Mouse (Mus musculus): ENCODE measurements around the gene Cerk. TPM values are rescaled to one million over a fixed set of nuclear protein-coding genes. Genes with fewer than 3 reads are reported as not detected.
"Not testable (repeated sequence)": the region's sequence is repeated elsewhere in the genome, so short reads cannot be mapped to it uniquely, and the experiment has no call there.

Cerk gene
- total RNA-seq, 2 experiments from 2014 or later: 28.0 to 28.1 TPM

GRCm38 (mm10) chr15:86213753-86214548 is 28.0 kb upstream of the Cerk start, which contains the start of gene Tbc1d22a:
Gene Tbc1d22a, plus strand, starts transcription at chr15:86214459.
- intact Hi-C loops (cut with DNase I): no loop called here
- peak; percentile 95 to 96 for DNase-seq

- intact Hi-C loops (cut with DNase I); DNase-seq: not testable (repeated sequence)
Measured at GRCm38 (mm10) chr15:86212193-86212592, 26.3 kb upstream of the Cerk start.

GRCm38 (mm10) chr15:86206385-86206784 is 20.4 kb upstream of the Cerk start:
- intact Hi-C loops (cut with DNase I): loop anchor here (5.0 kb wide), 1 partner anchor 64 kb away; no protein-coding TSS in a partner anchor
- peak in 1 of 2 experiments; percentile 41 for DNase-seq

- peak; percentile 66 to 80 for DNase-seq
Measured at GRCm38 (mm10) chr15:86205300-86205699, 19.4 kb upstream of the Cerk start.

GRCm38 (mm10) chr15:86203942-86204561 is 18.1 kb upstream of the Cerk start:
- DNase-seq: peak; percentile 53 to 58
- intact Hi-C loops (cut with DNase I): loop anchor here (2.0 kb wide), 1 partner anchor 45 kb away; no protein-coding TSS in a partner anchor

More at GRCm38 (mm10) chr15:86205300-86205699, 19.4 kb upstream of the Cerk start:
- intact Hi-C loops (cut with DNase I): loop anchor here (2.0 to 5.0 kb wide), 2 partner anchors 46 to 63 kb away; no protein-coding TSS in a partner anchor

- intact Hi-C loops (cut with DNase I): no loop called here
- DNase-seq: no peak
Measured at GRCm38 (mm10) chr15:86203292-86203793, 17.4 kb upstream of the Cerk start.

GRCm38 (mm10) chr15:86202640-86203039 is 16.7 kb upstream of the Cerk start:
- intact Hi-C loops (cut with DNase I): no loop called here
- DNase-seq: peak in 1 of 2 experiments; percentile 47

GRCm38 (mm10) chr15:86201696-86202330 is 15.9 kb upstream of the Cerk start:
- intact Hi-C loops (cut with DNase I): no loop called here
- peak; percentile 35 to 53 for DNase-seq

GRCm38 (mm10) chr15:86201095-86201494 is 15.2 kb upstream of the Cerk start:
- intact Hi-C loops (cut with DNase I): no loop called here
- DNase-seq: no peak

- no peak for DNase-seq
- intact Hi-C loops (cut with DNase I): no loop called here
Measured at GRCm38 (mm10) chr15:86200169-86200568, 14.2 kb upstream of the Cerk start.

GRCm38 (mm10) chr15:86199482-86199881 is 13.5 kb upstream of the Cerk start:
- intact Hi-C loops (cut with DNase I): no loop called here
- DNase-seq: no peak

- DNase-seq: no peak
- intact Hi-C loops (cut with DNase I): no loop called here
Measured at GRCm38 (mm10) chr15:86199052-86199451, 13.1 kb upstream of the Cerk start.

- DNase-seq; intact Hi-C loops (cut with DNase I): not testable (repeated sequence)
Measured at GRCm38 (mm10) chr15:86194676-86195453, 8.9 kb upstream of the Cerk start.

GRCm38 (mm10) chr15:86191933-86192332 is 6.0 kb upstream of the Cerk start:
- intact Hi-C loops (cut with DNase I): no loop called here
- DNase-seq: no peak

GRCm38 (mm10) chr15:86191505-86191904 is 5.6 kb upstream of the Cerk start:
- no peak for DNase-seq
- intact Hi-C loops (cut with DNase I): no loop called here

- no peak for DNase-seq
- intact Hi-C loops (cut with DNase I): no loop called here
Measured at GRCm38 (mm10) chr15:86190387-86190786, 4.4 kb upstream of the Cerk start.

GRCm38 (mm10) chr15:86188746-86189470 is 3.0 kb upstream of the Cerk start:
- intact Hi-C loops (cut with DNase I): loop anchor here (2.0 to 5.0 kb wide), 2 partner anchors 20 to 38 kb away; no protein-coding TSS in a partner anchor
- peak; percentile 87 to 88 for DNase-seq

- DNase-seq: peak; percentile 49 to 52
- intact Hi-C loops (cut with DNase I): loop anchor here (2.0 to 5.0 kb wide), 2 partner anchors 19 to 39 kb away; no protein-coding TSS in a partner anchor
Measured at GRCm38 (mm10) chr15:86188186-86188585, 2.2 kb upstream of the Cerk start.

- intact Hi-C loops (cut with DNase I): loop anchor here (5.0 kb wide), 1 partner anchor 41 kb away; no protein-coding TSS in a partner anchor
- DNase-seq: no peak
Measured at GRCm38 (mm10) chr15:86186686-86187085, 745 bp upstream of the Cerk start.
